Mouse (Mus musculus) retina, postnatal 7 days (tissue): ENCODE results near the gene Tsc1.

Experiments used
- DNase-seq: peaks from one replicate; pipeline ENCODE4 v3.0.0-alpha.2; 2012; ENCODE audit warnings: low read depth, low spot score

Gene Tsc1

DNA sequence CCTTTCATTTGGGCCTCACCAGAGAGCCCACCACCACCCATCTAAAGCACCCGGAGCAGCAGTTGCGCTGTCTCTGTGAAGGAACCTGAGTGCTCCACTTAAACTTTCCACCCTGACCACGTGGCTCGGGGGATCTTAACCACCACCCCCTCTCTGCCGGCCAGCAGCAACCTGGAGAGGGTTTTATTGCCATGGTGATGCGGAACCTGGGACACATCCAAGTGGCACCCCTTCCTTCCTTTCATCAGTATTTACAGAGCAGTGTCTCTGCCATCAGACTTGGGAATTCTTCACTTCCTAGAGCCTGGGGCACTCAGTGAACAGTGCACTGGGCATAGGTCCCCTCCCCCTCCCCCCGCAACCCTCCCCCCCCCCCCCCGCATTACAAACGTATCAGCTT, 82.9 kb downstream of the Tsc1 start:
- DNase-seq = no peak

DNA sequence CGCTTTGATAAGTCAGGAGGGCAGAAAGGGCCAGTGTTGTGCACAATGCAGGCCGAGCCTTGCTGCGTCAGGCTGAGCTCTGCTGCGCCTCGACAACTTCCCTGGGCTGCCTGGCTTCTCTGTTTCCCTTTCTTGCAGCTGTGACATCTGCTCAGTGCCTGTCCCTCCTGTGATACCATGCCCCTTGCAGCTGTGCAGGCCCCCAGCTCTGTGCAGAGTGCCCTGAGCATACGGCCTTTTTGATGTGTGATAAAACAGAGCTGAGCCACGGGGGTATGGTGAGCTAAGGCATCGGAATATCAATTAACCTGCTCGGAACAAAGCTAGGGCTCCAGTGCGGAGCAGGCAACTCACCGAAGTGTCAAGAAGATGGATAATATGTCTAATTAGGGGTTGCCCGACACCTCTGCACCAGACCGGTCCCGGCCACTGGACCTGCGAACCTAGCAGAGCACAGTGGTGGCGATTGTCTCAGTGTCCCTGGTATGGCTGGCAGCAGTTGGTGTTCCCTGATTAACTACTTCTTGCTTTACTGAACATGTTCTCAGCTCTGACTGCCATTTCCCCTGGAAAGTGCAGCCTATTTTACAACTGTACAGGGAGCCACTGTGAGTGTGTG, 86.9 kb downstream of the Tsc1 start:
- DNase-seq = no peak

DNA sequence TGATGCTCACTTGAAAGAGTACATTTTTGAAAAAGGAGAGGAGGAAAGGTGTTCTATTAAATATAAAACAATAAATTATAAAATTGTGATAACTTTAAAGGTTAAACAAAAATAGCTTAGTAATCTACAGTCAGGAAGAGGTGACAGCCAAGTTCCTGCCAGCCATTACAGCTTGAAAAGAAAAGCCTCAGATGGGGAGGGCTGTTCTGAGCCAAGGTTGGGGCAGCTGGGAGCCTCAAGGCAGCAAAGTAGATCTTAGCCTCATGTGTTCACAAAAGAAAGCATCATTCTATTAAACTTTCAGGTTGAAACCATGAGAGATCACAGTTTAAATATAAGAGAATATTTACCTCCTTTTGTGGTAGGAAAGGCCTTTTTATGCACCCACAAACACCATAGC, 89.6 kb downstream of the Tsc1 start:
- no peak for DNase-seq

DNA sequence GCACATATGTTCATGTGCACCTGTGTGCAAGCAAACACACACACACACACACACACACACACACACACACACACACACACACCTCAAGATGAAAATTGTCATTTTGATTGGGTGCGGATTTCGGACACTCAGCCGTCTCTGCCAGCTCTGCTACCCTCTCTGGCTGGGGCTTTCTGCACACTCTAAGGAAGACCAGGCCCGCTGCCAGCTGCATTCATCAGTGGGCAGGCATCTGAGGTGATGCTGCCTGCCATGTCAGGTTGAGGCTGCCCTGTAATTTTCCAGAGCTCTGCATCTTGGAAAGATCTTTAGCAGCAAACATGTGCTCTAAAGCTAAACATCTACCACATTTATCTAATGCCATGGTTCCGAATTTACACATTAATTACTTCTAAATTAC, 96.1 kb downstream of the Tsc1 start:
- no peak for DNase-seq

DNA sequence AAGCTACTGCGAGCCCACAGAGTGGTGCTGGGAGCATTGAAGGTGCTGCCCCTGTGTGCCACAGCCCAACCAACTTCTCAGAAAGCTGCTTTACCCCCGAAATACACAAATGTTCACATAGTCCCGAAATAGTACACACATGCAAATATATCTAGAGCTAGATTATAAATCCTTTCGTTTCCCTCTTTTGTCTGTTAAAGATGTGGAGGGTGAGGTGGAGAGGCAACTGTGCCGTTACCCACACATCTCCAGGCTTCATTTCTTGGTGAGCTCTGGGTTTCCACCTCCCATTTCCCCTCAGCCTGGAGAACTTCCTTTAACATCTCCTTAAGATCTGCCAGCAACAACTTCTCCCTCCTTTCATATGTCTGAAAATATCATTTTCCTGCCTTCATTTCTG, 99.1 kb downstream of the Tsc1 start:
- DNase-seq = no peak
